Mouse (Mus musculus): ENCODE measurements around the gene Prpf40b.
"Not testable (repeated sequence)": the region's sequence is repeated elsewhere in the genome, so short reads cannot be mapped to it uniquely, and the experiment has no call there.

Prpf40b gene

GRCm38 (mm10) chr15:99294813-99295374, at the start of gene Prpf40b:
TSS of gene Prpf40b (plus strand) at chr15:99295087.
- peak; percentile 90 to 91 for DNase-seq (ENCODE audit: low spot score in 2 of 2)

GRCm38 (mm10) chr15:99246736-99247135, 48.2 kb upstream of the Prpf40b start:
- not testable (repeated sequence) for DNase-seq (ENCODE audit: low spot score in 2 of 2)

GRCm38 (mm10) chr15:99248972-99249371, 45.9 kb upstream of the Prpf40b start:
- DNase-seq (ENCODE audit: low spot score in 2 of 2) = no peak

- DNase-seq (ENCODE audit: low spot score in 2 of 2) = no peak
These were observed 44.9 kb upstream of the Prpf40b start for GRCm38 (mm10) chr15:99249938-99250337.

- peak in 1 of 2 experiments; percentile 33 for DNase-seq (ENCODE audit: low spot score in 2 of 2)
These were observed 43.8 kb upstream of the Prpf40b start for GRCm38 (mm10) chr15:99251111-99251510.

GRCm38 (mm10) chr15:99251626-99252380, 43.1 kb upstream of the Prpf40b start, which contains the start of gene Mcrs1:
TSS of gene Mcrs1 (minus strand) at chr15:99251961.
- DNase-seq (ENCODE audit: low spot score in 2 of 2) = peak; percentile 91 to 97

- DNase-seq (ENCODE audit: low spot score in 2 of 2) = no peak
These were observed 42.3 kb upstream of the Prpf40b start for GRCm38 (mm10) chr15:99252381-99253174.

GRCm38 (mm10) chr15:99253175-99253479, 41.8 kb upstream of the Prpf40b start:
- not testable (repeated sequence) for DNase-seq (ENCODE audit: low spot score in 2 of 2)

GRCm38 (mm10) chr15:99253772-99254171, 41.1 kb upstream of the Prpf40b start:
- DNase-seq (ENCODE audit: low spot score in 2 of 2) = no peak

- DNase-seq (ENCODE audit: low spot score in 2 of 2) = no peak
These were observed 40.3 kb upstream of the Prpf40b start for GRCm38 (mm10) chr15:99254477-99255005.

GRCm38 (mm10) chr15:99255241-99255749, 39.6 kb upstream of the Prpf40b start:
- no peak for DNase-seq (ENCODE audit: low spot score in 2 of 2)

GRCm38 (mm10) chr15:99259167-99259729, 35.6 kb upstream of the Prpf40b start:
- DNase-seq (ENCODE audit: low spot score in 2 of 2) = no peak

GRCm38 (mm10) chr15:99259730-99260252, 35.1 kb upstream of the Prpf40b start:
- peak; percentile 26 to 77 for DNase-seq (ENCODE audit: low spot score in 2 of 2)

- no peak for DNase-seq (ENCODE audit: low spot score in 2 of 2)
These were observed 32.2 kb upstream of the Prpf40b start for GRCm38 (mm10) chr15:99262702-99263101.

- no peak for DNase-seq (ENCODE audit: low spot score in 2 of 2)
These were observed 30.5 kb upstream of the Prpf40b start for GRCm38 (mm10) chr15:99264363-99264762.

- peak in 1 of 2 experiments; percentile 53 for DNase-seq (ENCODE audit: low spot score in 2 of 2)
These were observed 29.2 kb upstream of the Prpf40b start for GRCm38 (mm10) chr15:99265679-99266078.

- no peak for DNase-seq (ENCODE audit: low spot score in 2 of 2)
These were observed 18.8 kb upstream of the Prpf40b start for GRCm38 (mm10) chr15:99276095-99276494.

GRCm38 (mm10) chr15:99278271-99278670, 16.6 kb upstream of the Prpf40b start:
- DNase-seq (ENCODE audit: low spot score in 2 of 2) = no peak

- DNase-seq (ENCODE audit: low spot score in 2 of 2) = no peak
These were observed 11.4 kb upstream of the Prpf40b start for GRCm38 (mm10) chr15:99283456-99283855.

GRCm38 (mm10) chr15:99284527-99285188, 10.2 kb upstream of the Prpf40b start:
- DNase-seq (ENCODE audit: low spot score in 2 of 2) = peak in 1 of 2 experiments; percentile 36

GRCm38 (mm10) chr15:99285189-99285535, 9.7 kb upstream of the Prpf40b start:
- no peak for DNase-seq (ENCODE audit: low spot score in 2 of 2)
